Mouse (Mus musculus) adrenal gland, adult 2 months (tissue): ENCODE results near the gene Nxf7. TPM values are rescaled to one million over a fixed set of nuclear protein-coding genes. Genes with fewer than 3 reads are reported as not detected.
"Not testable (repeated sequence)": the region's sequence is repeated elsewhere in the genome, so short reads cannot be mapped to it uniquely, and the experiment has no call there.

Experiments used
- DNase-seq: peaks from one replicate; pipeline ENCODE4 v3.0.0; 2021
- long read RNA-seq: library from polyadenylated mRNA; stranded (forward); transcript quantifications from one replicate; pipeline ENCODE4 v2.0.0, GENCODE M21; 2021
- polyA plus RNA-seq: library from polyadenylated mRNA; depleted of rRNA; stranded (reverse); fragments of >200 nt; gene quantifications from 2 replicates; pipeline ENCODE4 v1.2.3, GENCODE M21; 2012; rRNA removed
- total RNA-seq, 2 experiments: library from RNA; stranded (reverse); gene quantifications; 2 replicates each; pipeline ENCODE4 v1.2.3; 2021

The Nxf7 gene
- not detected for total RNA-seq
- polyA plus RNA-seq, result not detected in 2 replicates
- long read RNA-seq, result 0 reads

- no peak for DNase-seq
These were observed at the start of gene Nxf7 for GRCm38 (mm10) chrX:135598677-135599076. Gene Nxf7, minus strand, starts transcription at chrX:135598777.

- no peak for DNase-seq
These were observed 29.0 kb upstream of the Nxf7 start, which contains the start of gene Prame for GRCm38 (mm10) chrX:135627605-135628004. Gene Prame, minus strand, starts transcription at chrX:135627705.

- peak; percentile 21 for DNase-seq
These were observed 2.9 kb upstream of the Nxf7 start for GRCm38 (mm10) chrX:135601298-135602029.

GRCm38 (mm10) chrX:135598096-135598495 lies 481 bp downstream of the Nxf7 start:
- no peak for DNase-seq

GRCm38 (mm10) chrX:135576412-135576811 lies 22.2 kb downstream of the Nxf7 start:
- no peak for DNase-seq

GRCm38 (mm10) chrX:135574958-135575628 lies 23.5 kb downstream of the Nxf7 start:
- DNase-seq, result not testable (repeated sequence)

- DNase-seq, result peak; percentile 4
These were observed 24.2 kb downstream of the Nxf7 start for GRCm38 (mm10) chrX:135574261-135574957.

GRCm38 (mm10) chrX:135569467-135569866 lies 29.1 kb downstream of the Nxf7 start:
- DNase-seq, result peak; percentile 33

GRCm38 (mm10) chrX:135564934-135565333 lies 33.6 kb downstream of the Nxf7 start:
- not testable (repeated sequence) for DNase-seq

GRCm38 (mm10) chrX:135562841-135563240 lies 35.7 kb downstream of the Nxf7 start:
- DNase-seq, result no peak

GRCm38 (mm10) chrX:135561693-135562092 lies 36.9 kb downstream of the Nxf7 start:
- not testable (repeated sequence) for DNase-seq

GRCm38 (mm10) chrX:135560933-135561332 lies 37.6 kb downstream of the Nxf7 start:
- DNase-seq, result peak; percentile 11

- not testable (repeated sequence) for DNase-seq
These were observed 38.9 kb downstream of the Nxf7 start for GRCm38 (mm10) chrX:135559665-135560064.

Other genes starting within 250 kb of the Nxf7 start
- gene Gm5128, start 225.5 kb downstream of the Nxf7 start, total RNA-seq, result not detected
- gene Gm5128, start 225.5 kb downstream of the Nxf7 start, polyA plus RNA-seq, result not detected in 2 replicates
- not detected for gene Gm7903, start 164.9 kb downstream of the Nxf7 start, total RNA-seq
- not detected in 2 replicates for gene Gm7903, start 164.9 kb downstream of the Nxf7 start, polyA plus RNA-seq
- gene AV320801, start 104.2 kb downstream of the Nxf7 start, total RNA-seq, result not detected
- gene AV320801, start 104.2 kb downstream of the Nxf7 start, polyA plus RNA-seq, result not detected in 2 replicates
- not detected for gene Prame, start 28.9 kb upstream of the Nxf7 start, total RNA-seq
- not detected in 2 replicates for gene Prame, start 28.9 kb upstream of the Nxf7 start, polyA plus RNA-seq
- not detected for gene Tcp11x2, start 95.0 kb upstream of the Nxf7 start, total RNA-seq
- gene Tcp11x2, start 95.0 kb upstream of the Nxf7 start, polyA plus RNA-seq, result not detected in 2 replicates
- gene Tmsb15a, start 126.5 kb upstream of the Nxf7 start, total RNA-seq, result 1 to 10 TPM in 1 of 2 experiments, not detected in 1; 4.4 TPM
- not detected in 2 replicates for gene Tmsb15a, start 126.5 kb upstream of the Nxf7 start, polyA plus RNA-seq
- gene Armcx5, start 144.0 kb upstream of the Nxf7 start, total RNA-seq, result 10 to 100 TPM in 1 of 2 experiments, 1 to 10 TPM in 1; 9.8 to 24.1 TPM
- gene Armcx5, start 144.0 kb upstream of the Nxf7 start, polyA plus RNA-seq, result 0.38 and 0.57 TPM in 2 replicates
- 100 to 1,000 TPM in 1 of 2 experiments, 10 to 100 TPM in 1; 66.2 to 130 TPM for gene Gprasp1, start 144.0 kb upstream of the Nxf7 start, total RNA-seq
- gene Gprasp1, start 144.0 kb upstream of the Nxf7 start, polyA plus RNA-seq, result 28.7 and 38.8 TPM in 2 replicates
- gene Bhlhb9, start 198.8 kb upstream of the Nxf7 start, total RNA-seq, result 10 to 100 TPM; 15.4 to 24.2 TPM
- gene Bhlhb9, start 198.8 kb upstream of the Nxf7 start, polyA plus RNA-seq, result 2.2 and 4.5 TPM in 2 replicates
- gene Gprasp2, start 240.3 kb upstream of the Nxf7 start, total RNA-seq, result 10 to 100 TPM; 21.9 to 30.6 TPM
- 10.2 and 21.5 TPM in 2 replicates for gene Gprasp2, start 240.3 kb upstream of the Nxf7 start, polyA plus RNA-seq